Mouse (Mus musculus) MEL (cell line): Measurements from ENCODE around the gene Ehbp1.

Experiments used
- CTCF ChIP-seq, 3 experiments: IDR thresholded peaks in 2 of 3; conservative IDR thresholded peaks in 1 of 3; 2 replicates each; pipeline ENCODE4 v1.5.1; 2011 to 2012; ENCODE audit warnings: low read length in 3 of 3, low read depth in 2 of 3, mild to moderate bottlenecking in 2 of 3, improper control_type of control experiment in 1 of 3, inconsistent platforms in 1 of 3, mixed read lengths in 1 of 3, moderate library complexity in 1 of 3; ENCODE audit not compliant: control insufficient read depth in 1 of 3, insufficient read depth in 1 of 3, poor library complexity in 1 of 3, severe bottlenecking in 1 of 3
- GATA1 ChIP-seq: IDR thresholded peaks from 2 replicates; pipeline ENCODE4 v1.6.1; 2011; ENCODE audit warnings: low read depth, low read length, improper control_type of control experiment

DNA sequence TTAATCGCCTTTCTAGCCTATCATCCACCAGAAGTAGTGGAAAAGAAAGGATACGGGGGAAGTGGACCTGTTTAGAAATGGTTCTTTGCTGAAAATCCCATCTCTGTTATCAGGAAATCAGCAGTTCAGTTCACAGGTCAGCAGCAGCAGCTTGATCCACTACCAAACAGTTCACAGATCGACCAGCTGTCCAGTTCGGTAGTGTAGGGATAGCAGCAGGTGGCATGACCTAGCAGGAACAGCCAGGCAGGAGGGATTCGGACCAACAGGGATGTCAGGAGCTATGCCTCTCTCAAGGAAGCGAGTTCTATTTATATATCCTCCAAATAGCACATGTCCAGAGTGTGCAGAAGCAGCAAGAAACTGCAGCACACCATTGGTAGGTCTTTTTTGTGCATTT lies 40.9 kb downstream of the Ehbp1 start:
- TF ChIP-seq CTCF (IDR thresholded peaks at IDR 0.05 in 2 of 3, conservative IDR thresholded peaks at IDR 0.05 in 1 of 3; ENCODE audit: control insufficient read depth in 1 of 3, insufficient read depth in 1 of 3, low read depth in 2 of 3, low read length in 3 of 3, poor library complexity in 1 of 3, severe bottlenecking in 1 of 3) (no peak), GATA1 (no peak)
